Mouse (Mus musculus) ES-Bruce4 (cell line): ENCODE measurements at regions not wholly inside any gene's neighbourhood (a gene's known extent, or its start where the extent isn't known, plus 50 kb on each side); places are given as distances from the start of the nearest gene placed in this dataset.

Experiments used
- H3K27ac ChIP-seq: 2 replicates; pipeline ENCODE4 v1.5.1; 2012; ENCODE audit warnings: low read length, inconsistent platforms; ENCODE audit not compliant: insufficient read depth
- H3K27me3 ChIP-seq: 2 replicates; pipeline ENCODE4 v1.6.1; 2012; ENCODE audit warnings: mild to moderate bottlenecking, low read length, inconsistent platforms; ENCODE audit not compliant: control insufficient read depth, poor library complexity, insufficient read depth, severe bottlenecking
- H3K36me3 ChIP-seq: 2 replicates; pipeline ENCODE4 v1.6.1; 2012; ENCODE audit warnings: inconsistent platforms, mild to moderate bottlenecking, low read length, moderate library complexity; ENCODE audit not compliant: control insufficient read depth, poor library complexity, insufficient read depth, severe bottlenecking
- H3K4me1 ChIP-seq: one replicate; pipeline ENCODE4 v1.8.1; 2011; ENCODE audit warnings: low read length; ENCODE audit not compliant: control insufficient read depth, insufficient read depth
- H3K4me3 ChIP-seq: 2 replicates; pipeline ENCODE4 v1.5.1; 2011; ENCODE audit warnings: low read depth, mild to moderate bottlenecking, low read length
- H3K9ac ChIP-seq: 2 replicates; pipeline ENCODE4 v1.6.1; 2012; ENCODE audit warnings: low read depth, mild to moderate bottlenecking, inconsistent platforms; ENCODE audit not compliant: poor library complexity, severe bottlenecking
- H3K9me3 ChIP-seq: replicated peaks from 2 replicates; pipeline ENCODE4 v1.6.1; 2012; ENCODE audit warnings: mild to moderate bottlenecking, low read length, inconsistent platforms; ENCODE audit not compliant: control insufficient read depth, poor library complexity, insufficient read depth, severe bottlenecking
- CTCF ChIP-seq: IDR thresholded peaks from one replicate; pipeline ENCODE4 v1.8.1; 2011; ENCODE audit warnings: low read depth, low read length
- EP300 ChIP-seq: IDR thresholded peaks from 2 replicates; pipeline ENCODE4 v1.6.1; 2011; ENCODE audit warnings: low read depth, low read length; ENCODE audit not compliant: insufficient read depth
- POLR2A ChIP-seq: IDR thresholded peaks from one replicate; pipeline ENCODE4 v1.8.1; 2011; ENCODE audit warnings: low read length; ENCODE audit not compliant: insufficient read depth

DNA sequence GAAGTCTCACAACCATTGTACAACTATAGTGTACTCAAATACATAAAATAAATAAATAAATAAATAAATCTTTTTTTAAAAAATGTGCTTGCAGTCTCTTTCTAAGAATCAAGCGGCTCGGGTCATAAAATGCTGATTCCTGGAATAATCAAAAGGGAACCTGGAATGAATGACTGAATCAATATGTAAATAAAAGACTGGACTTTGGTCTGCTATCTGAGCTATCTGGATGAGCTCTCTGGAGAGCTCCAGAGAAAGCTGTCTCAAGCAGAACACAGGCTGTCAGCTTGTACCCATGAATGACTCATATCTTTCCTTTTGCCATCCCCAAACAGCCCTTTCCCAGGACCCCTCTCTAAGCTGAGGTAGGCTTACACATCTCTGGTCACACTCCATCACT, 75.8 kb upstream of the Pias1 start:
- no peak for TF ChIP-seq EP300
- TF ChIP-seq CTCF = no peak
- no peak for TF ChIP-seq POLR2A
- peaks cover 8% of the 10 kb centered on the region; the same call in 1 of the 2 replicates for H3K9me3 ChIP-seq
- H3K4me1 ChIP-seq = no peaks in the 10 kb centered on the region
- H3K4me3 ChIP-seq = no peak overlapping the region
- H3K9ac ChIP-seq = no peak overlapping the region
- H3K27ac ChIP-seq = no peak overlapping the region
- H3K27me3 ChIP-seq = no peaks in the 10 kb centered on the region
- H3K36me3 ChIP-seq = no peaks in the 10 kb centered on the region

DNA sequence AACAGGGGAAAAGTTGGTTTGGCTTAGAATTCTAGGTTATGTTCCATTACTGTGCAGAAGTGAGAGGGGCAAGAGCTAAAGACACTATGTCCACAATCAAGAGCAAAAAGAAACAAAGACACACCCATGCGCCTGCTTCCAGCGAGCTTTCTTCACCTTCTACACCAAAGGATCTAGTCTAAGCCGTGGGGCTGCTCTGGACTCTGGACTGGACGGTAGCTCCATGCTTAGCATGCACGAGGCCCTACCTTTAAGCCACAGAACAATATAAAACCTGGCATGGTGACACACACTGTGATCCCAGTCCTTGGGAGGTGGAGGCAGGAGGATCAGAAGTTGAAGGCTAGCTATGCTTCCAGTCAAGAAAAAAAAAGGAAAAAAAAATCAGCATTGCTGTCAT, 73.0 kb upstream of the Pias1 start:
- Histone ChIP-seq H3K4me1 (no peaks in the 10 kb centered on the region), H3K27me3 (no peaks in the 10 kb centered on the region), H3K9ac (no peak overlapping the region), H3K36me3 (no peaks in the 10 kb centered on the region), H3K9me3 (peaks cover 8% of the 10 kb centered on the region; the same call in 1 of the 2 replicates), H3K4me3 (no peak overlapping the region), H3K27ac (no peak overlapping the region)
- TF ChIP-seq EP300 = no peak
- no peak for TF ChIP-seq CTCF
- no peak for TF ChIP-seq POLR2A

DNA sequence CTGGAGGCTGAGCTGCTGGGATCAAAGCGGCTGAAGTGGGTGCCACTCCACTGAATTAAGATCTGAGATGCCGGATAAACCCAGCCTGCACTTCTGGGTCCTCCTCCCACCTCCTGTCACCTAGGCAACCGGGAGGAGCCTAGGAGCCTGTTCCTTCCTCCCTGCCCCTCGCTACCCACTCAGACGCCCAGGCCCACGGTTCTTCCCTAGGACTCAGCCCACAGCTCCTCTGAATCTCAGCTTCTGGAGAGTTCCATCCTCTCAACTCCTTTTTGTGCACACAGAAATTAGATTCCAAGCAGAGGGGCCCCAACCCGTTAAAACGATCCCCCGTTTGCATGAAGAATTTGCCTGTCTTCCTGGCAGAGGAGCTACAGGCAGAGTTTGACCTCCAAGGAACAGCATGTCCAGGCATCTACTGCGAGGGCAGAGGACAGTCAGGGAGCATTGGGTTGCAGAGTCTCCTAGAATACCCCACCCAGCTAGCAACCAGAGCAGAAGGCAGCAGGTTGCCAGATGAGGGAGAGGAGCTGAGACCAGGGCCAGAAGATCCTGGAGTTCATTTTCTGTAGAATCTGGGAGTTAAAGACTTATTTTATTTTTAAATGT, 71.6 kb upstream of the Pias1 start:
- H3K36me3 ChIP-seq = no peaks in the 10 kb centered on the region
- no peak overlapping the region for H3K27ac ChIP-seq
- H3K4me3 ChIP-seq = no peak overlapping the region
- TF ChIP-seq EP300 = no peak
- no peak for TF ChIP-seq POLR2A
- no peak for TF ChIP-seq CTCF
- no peaks in the 10 kb centered on the region for H3K4me1 ChIP-seq
- H3K9me3 ChIP-seq = peaks cover 8% of the 10 kb centered on the region; the same call in 1 of the 2 replicates
- no peaks in the 10 kb centered on the region for H3K27me3 ChIP-seq
- 0 out of 2 replicates have a peak overlapping the region, but pooled peaks have one; percentile 14 for H3K9ac ChIP-seq

GRCm38 (mm10) chr9:63058506-63059233, 70.9 kb upstream of the Pias1 start:
- TF ChIP-seq EP300 (no peak), POLR2A (no peak), CTCF (no peak)
- Histone ChIP-seq H3K27me3 (no peaks in the 10 kb centered on the region), H3K27ac (no peak overlapping the region), H3K4me3 (no peak overlapping the region), H3K4me1 (no peaks in the 10 kb centered on the region), H3K9ac (0 out of 2 replicates have a peak overlapping the region, but pooled peaks have one; percentile 14), H3K36me3 (no peaks in the 10 kb centered on the region), H3K9me3 (peaks cover 8% of the 10 kb centered on the region; the same call in 1 of the 2 replicates)

GRCm38 (mm10) chr9:63056695-63057349, 69.1 kb upstream of the Pias1 start:
- Histone ChIP-seq H3K27me3 (no peaks in the 10 kb centered on the region), H3K9ac (no peak overlapping the region), H3K4me1 (no peaks in the 10 kb centered on the region), H3K4me3 (no peak overlapping the region), H3K9me3 (no peaks in the 10 kb centered on the region), H3K36me3 (no peaks in the 10 kb centered on the region), H3K27ac (no peak overlapping the region)
- TF ChIP-seq EP300 (no peak), CTCF (no peak), POLR2A (no peak)
